ENCODE assay signal across 22 mouse cellular contexts in the genomic region with DNA sequence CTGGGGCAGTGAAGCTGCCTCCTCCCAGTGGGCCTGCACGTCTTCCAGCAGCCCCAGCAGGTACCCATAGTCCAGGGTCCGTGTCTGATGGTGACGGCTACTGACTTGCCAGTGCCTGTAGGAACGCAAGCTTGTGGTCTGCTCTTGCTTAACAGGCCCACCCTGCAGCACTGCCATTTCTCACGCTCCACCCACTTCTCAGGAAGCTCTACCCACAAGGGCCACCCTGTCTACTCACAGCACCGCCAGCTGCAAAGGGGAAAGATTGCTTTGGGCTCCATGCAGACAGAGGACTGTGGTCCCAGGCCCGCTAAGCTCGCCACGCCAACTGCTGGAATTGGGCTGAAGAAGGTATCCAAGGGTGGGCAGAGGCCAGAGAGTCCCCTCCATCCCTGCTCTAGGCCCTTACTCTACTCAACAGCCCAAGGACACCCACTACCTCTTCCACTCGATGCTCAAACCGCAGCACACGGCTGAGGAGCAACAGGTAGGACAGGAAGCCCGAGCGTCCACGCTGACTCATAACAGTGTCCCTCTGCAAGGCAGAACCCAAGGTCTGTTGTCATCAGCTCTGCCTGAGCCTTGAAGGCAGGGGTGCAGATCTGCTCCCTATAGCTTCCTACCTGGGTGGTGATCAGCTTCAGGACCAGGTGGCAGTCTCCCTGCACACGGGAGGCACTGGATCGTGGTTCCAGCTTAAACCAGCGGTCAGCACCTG. TPM values are rescaled to one million over a fixed set of nuclear protein-coding genes. Genes with fewer than 3 reads are reported as not detected.
DNase-seq lines count a peak whose midpoint lies in the region; TF ChIP-seq lines count a peak whose summit lies in the region.
"Had no signal": no experiment of that assay in that cellular context is flagged by ENCODE, and none has a peak within 500 bp of the region (broad histone marks: within the 10 kb centered on the region; RNA-seq: fewer than 3 reads in every experiment).

No protein-coding gene starts in this region.

- no peak for TF ChIP-seq CTCF in spleen, adult 2 months (IDR thresholded peaks at IDR 0.05; ENCODE audit: extremely low read depth, insufficient read depth, insufficient read length, insufficient replicate concordance)
- TF ChIP-seq CTCF in bone marrow, adult 2 months (IDR thresholded peaks at IDR 0.05; ENCODE audit: control insufficient read depth, insufficient read depth, low read length), result no peak; the same call in 1 of the 2 replicates

- whole genome bisulfite sequencing in spleen, adult 2 months, result 14% methylated on average over 18 of the region's 18 CpGs
- 9% methylated on average over 18 of the region's 18 CpGs for WGBS in bone marrow, adult 2 months

- TF ChIP-seq POLR2A in spleen, adult 2 months (IDR thresholded peaks at IDR 0.05; ENCODE audit: low read depth, low read length), result no peak
- TF ChIP-seq POLR2A in bone marrow, adult 2 months (IDR thresholded peaks at IDR 0.05; ENCODE audit: borderline replicate concordance, control insufficient read depth, low read depth, low read length), result no peak

- peaks cover 7% of the 10 kb centered on the region for H3K36me3 ChIP-seq in spleen, adult 2 months (ENCODE audit: control insufficient read depth, insufficient read depth, low read length)
- peaks cover 22% of the 10 kb centered on the region for H3K36me3 ChIP-seq in megakaryocyte, embryonic 14.5 days (replicated peaks; ENCODE audit: low read length)

- H3K9me3 ChIP-seq in megakaryocyte, embryonic 14.5 days, result no peaks in the 10 kb centered on the region
- H3K9me3 ChIP-seq: forebrain, embryonic 10.5 days; heart, embryonic 15.5 days; hindbrain, embryonic 13.5 days had no signal

- DNase-seq in spleen, adult 2 months (ENCODE audit: low read depth in 1 of 2, low spot score in 2 of 2), result no peak
- DNase-seq in spleen, postnatal 36 days (ENCODE audit: low spot score in 2 of 2), result no peak
- peak; percentile 35 to 50 for DNase-seq in thymus, postnatal 36 days
- DNase-seq in frontal cortex, adult 2 months (ENCODE audit: extremely low spot score in 1 of 2, low spot score in 1 of 2), result no peak
- DNase-seq in urinary bladder, postnatal 4 days (ENCODE audit: low spot score in 2 of 2), result no peak
- no peak for DNase-seq in right cerebral cortex, postnatal 10 days (ENCODE audit: low spot score in 2 of 2)
- DNase-seq: adrenal gland, postnatal 10 days; cerebellum, adult 9-10 months; gastrocnemius, postnatal 10 days; heart, adult 2 months; lung, postnatal 10 days; spleen, adult 18-20 months had no signal

- H3K4me1 ChIP-seq in spleen, adult 2 months (ENCODE audit: control insufficient read depth, insufficient read depth, insufficient read length), result peaks cover 5% of the 10 kb centered on the region; the same call in 1 of the 2 replicates
- H3K4me1 ChIP-seq in bone marrow, adult 2 months (ENCODE audit: control insufficient read depth, insufficient read depth, low read length), result peaks cover 1% of the 10 kb centered on the region; the same call in 1 of the 2 replicates
- H3K4me1 ChIP-seq in megakaryocyte, embryonic 14.5 days, result peaks cover 19% of the 10 kb centered on the region; the same call in 1 of the 2 replicates
- H3K4me1 ChIP-seq: heart, embryonic 15.5 days had no signal

- peak overlapping the region; percentile 55 for H3K27ac ChIP-seq in spleen, adult 2 months (ENCODE audit: insufficient read depth, low read length)
- H3K27ac ChIP-seq in bone marrow, adult 2 months (ENCODE audit: control insufficient read depth, insufficient read depth, low read depth, low read length, poor library complexity), result peak overlapping the region; percentile 34
- H3K27ac ChIP-seq: forebrain, embryonic 10.5 days; heart, adult 2 months; heart, embryonic 15.5 days; hindbrain, embryonic 13.5 days; layer of hippocampus, adult 2 months; left cerebral cortex, adult 2 months; liver, embryonic 14.5 days had no signal

- no peaks in the 10 kb centered on the region for H3K27me3 ChIP-seq in spleen, adult 2 months (ENCODE audit: control insufficient read depth, insufficient read depth, low read length)
- H3K27me3 ChIP-seq in megakaryocyte, embryonic 14.5 days (replicated peaks), result peaks cover 62% of the 10 kb centered on the region
- H3K27me3 ChIP-seq: hindbrain, embryonic 13.5 days had no signal

- H3K4me3 ChIP-seq in spleen, adult 2 months (ENCODE audit: extremely low read depth, insufficient read depth, insufficient read length), result peak overlapping the region; percentile 31
- H3K4me3 ChIP-seq in bone marrow, adult 2 months (replicated peaks; ENCODE audit: control insufficient read depth, low read depth, low read length), result peak overlapping the region; percentile 22
- peak overlapping the region; percentile 35 for H3K4me3 ChIP-seq in megakaryocyte, embryonic 14.5 days (replicated peaks)
- H3K4me3 ChIP-seq: forebrain, embryonic 10.5 days; heart, adult 2 months; heart, embryonic 15.5 days; hindbrain, embryonic 13.5 days; layer of hippocampus, adult 2 months; left cerebral cortex, adult 2 months; myocyte had no signal

RNA-seq across cellular contexts. Expression of a gene that starts 8.0 kb away (rescaled TPM):
- 23.1 and 23.8 TPM in 2 replicates for polyA plus RNA-seq in spleen, adult 2 months (2012; rRNA removed)
- 4.7 and 14.3 TPM in 2 replicates for polyA plus RNA-seq in bone marrow, adult 2 months (2011; ENCODE audit: insufficient read depth, insufficient read length, low replicate concordance, missing spikeins)
- polyA plus RNA-seq in megakaryocyte, embryonic 14.5 days (2012; ENCODE audit: insufficient read depth, low replicate concordance), result 1.7 and 2.7 TPM in 2 replicates
- polyA plus RNA-seq in frontal cortex, adult 2 months (2012; rRNA removed), result 12.5 and 18.6 TPM in 2 replicates

RNA-seq across cellular contexts. Expression of a gene that starts 8.2 kb away (rescaled TPM):
- 13.1 and 15.7 TPM in 2 replicates for polyA plus RNA-seq in spleen, adult 2 months (2012; rRNA removed)
- polyA plus RNA-seq in bone marrow, adult 2 months (2011; ENCODE audit: insufficient read depth, insufficient read length, low replicate concordance, missing spikeins), result 24.4 and 37.1 TPM in 2 replicates
- polyA plus RNA-seq in megakaryocyte, embryonic 14.5 days (2012; ENCODE audit: insufficient read depth, low replicate concordance), result 12.5 and 25.4 TPM in 2 replicates
- polyA plus RNA-seq in frontal cortex, adult 2 months (2012; rRNA removed), result 33.9 and 41.4 TPM in 2 replicates

RNA-seq across cellular contexts. Expression of a gene that starts 8.3 kb away (rescaled TPM):
- polyA plus RNA-seq in spleen, adult 2 months (2012; rRNA removed), result 22.4 and 25.6 TPM in 2 replicates
- 10.8 and 21.7 TPM in 2 replicates for polyA plus RNA-seq in bone marrow, adult 2 months (2011; ENCODE audit: insufficient read depth, insufficient read length, low replicate concordance, missing spikeins)
- 27.2 and 30.1 TPM in 2 replicates for polyA plus RNA-seq in megakaryocyte, embryonic 14.5 days (2012; ENCODE audit: insufficient read depth, low replicate concordance)
- 126 and 128 TPM in 2 replicates for polyA plus RNA-seq in frontal cortex, adult 2 months (2012; rRNA removed)

RNA-seq across cellular contexts. Expression of a gene that starts 26.2 kb away (rescaled TPM):
- 95.2 and 102 TPM in 2 replicates for polyA plus RNA-seq in spleen, adult 2 months (2012; rRNA removed)
- 141 and 187 TPM in 2 replicates for polyA plus RNA-seq in bone marrow, adult 2 months (2011; ENCODE audit: insufficient read depth, insufficient read length, low replicate concordance, missing spikeins)
- 72.7 and 190 TPM in 2 replicates for polyA plus RNA-seq in megakaryocyte, embryonic 14.5 days (2012; ENCODE audit: insufficient read depth, low replicate concordance)
- 265 and 295 TPM in 2 replicates for polyA plus RNA-seq in frontal cortex, adult 2 months (2012; rRNA removed)

RNA-seq across cellular contexts. Expression of a gene that starts 50.0 kb away (rescaled TPM):
- polyA plus RNA-seq in spleen, adult 2 months (2012; rRNA removed), result 2.5 and 2.7 TPM in 2 replicates
- 11.0 and 35.0 TPM in 2 replicates for polyA plus RNA-seq in bone marrow, adult 2 months (2011; ENCODE audit: insufficient read depth, insufficient read length, low replicate concordance, missing spikeins)
- polyA plus RNA-seq in megakaryocyte, embryonic 14.5 days (2012; ENCODE audit: insufficient read depth, low replicate concordance), result 1.5 and 34.1 TPM in 2 replicates
- not detected in 2 replicates for polyA plus RNA-seq in frontal cortex, adult 2 months (2012; rRNA removed)
- polyA plus RNA-seq: forebrain, embryonic 10.5 days; hindbrain, embryonic 13.5 days; limb, embryonic 11.5 days; myocyte had no signal

Comparison
In these comparisons a context has a peak if more than half of its experiments do, and no peak if none do; other contexts are left out.
1. DNase-seq: peak in thymus, postnatal 36 days (2 of 2); none in spleen, adult 2 months (0 of 2), spleen, postnatal 36 days (0 of 2), frontal cortex, adult 2 months (0 of 2), urinary bladder, postnatal 4 days (0 of 2) and right cerebral cortex, postnatal 10 days (0 of 2).
2. Peak in every context shown above with its lines, with median percentiles within 50 percentile points of each other: H3K4me3 ChIP-seq.